Mouse (Mus musculus) bone marrow, adult 2 months (tissue): Measurements from ENCODE around the gene Vcl.

Experiments used
- CTCF ChIP-seq: fragments of 200-500 bp; IDR thresholded peaks from 2 replicates; pipeline ENCODE4 v1.5.1; 2011; ENCODE audit warnings: low read length, control low read depth; ENCODE audit not compliant: control insufficient read depth, insufficient read depth
- POLR2A ChIP-seq: fragments of 200-500 bp; IDR thresholded peaks from 2 replicates; pipeline ENCODE4 v1.6.1; 2011; ENCODE audit warnings: low read depth, mild to moderate bottlenecking, control low read depth, low read length, borderline replicate concordance; ENCODE audit not compliant: control insufficient read depth

DNA sequence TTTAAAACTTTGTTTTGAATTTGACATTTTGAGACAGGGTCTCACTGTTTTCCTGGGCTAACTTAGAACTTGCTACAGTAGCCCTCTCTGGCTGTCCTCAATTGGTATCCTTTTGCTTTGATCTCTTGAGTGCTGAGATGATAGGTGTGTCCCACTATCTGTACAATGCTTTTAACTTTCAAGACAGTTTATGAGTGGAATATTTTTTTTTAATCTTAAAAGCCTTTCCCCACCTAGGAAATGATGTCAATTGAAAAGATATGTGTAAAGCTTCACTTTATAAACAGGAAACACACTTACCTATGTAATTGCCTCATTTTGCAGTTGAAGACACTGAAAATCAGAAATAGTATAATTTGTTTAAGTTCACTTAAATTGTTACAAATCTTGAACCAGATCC lies 149.3 kb downstream of the Vcl start:
- TF ChIP-seq POLR2A (no peak), CTCF (no peak)
